Mouse (Mus musculus): Measurements from ENCODE around the gene Cacnb4. TPM values are rescaled to one million over a fixed set of nuclear protein-coding genes. Genes with fewer than 3 reads are reported as not detected.

Cacnb4 gene
- polyA plus RNA-seq, 1 experiment from 2014 or later: 3.5 TPM

DNA sequence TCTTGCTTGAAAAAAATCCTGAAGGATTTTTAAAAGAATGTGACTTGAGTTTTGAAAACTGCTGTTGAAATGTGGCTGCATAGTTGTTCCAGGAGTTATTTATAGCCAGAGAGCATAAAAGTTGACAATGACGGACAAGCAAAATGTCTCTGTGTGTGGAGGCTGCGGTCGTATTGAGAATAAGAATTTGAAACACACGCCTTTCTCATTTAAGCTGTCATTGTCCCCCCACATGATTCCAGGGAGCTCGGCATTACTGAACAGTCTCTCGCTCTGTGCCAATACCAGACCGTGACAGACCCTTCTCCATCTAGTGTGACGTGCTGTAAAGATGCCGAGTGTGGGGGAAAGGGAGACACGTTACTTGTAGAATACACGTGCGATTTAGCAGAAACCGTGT is 183.8 kb downstream of the Cacnb4 start:
- no peak overlapping the region for H3K4me3 ChIP-seq (ENCODE audit: low read depth, low read length)
- WGBS: 57% methylated on average over 13 of the region's 13 CpGs
- no peaks in the 10 kb centered on the region for H3K27me3 ChIP-seq (ENCODE audit: control insufficient read depth, insufficient read depth, low read length)
- no peak overlapping the region for H3K9ac ChIP-seq (replicated peaks; ENCODE audit: low read depth, low read length)
- no peak overlapping the region for H3K4me2 ChIP-seq (replicated peaks; ENCODE audit: low read depth, low read length)
- H3K36me3 ChIP-seq (ENCODE audit: control insufficient read depth, insufficient read depth, low read length): no peaks in the 10 kb centered on the region
- no peaks in the 10 kb centered on the region for H3K9me3 ChIP-seq (ENCODE audit: control insufficient read depth, low read depth, low read length)
- no peak for ATAC-seq (ENCODE audit: insufficient number of reproducible peaks, insufficient read depth, low FRiP score, low read depth)
- H3K4me1 ChIP-seq (ENCODE audit: control insufficient read depth, insufficient read depth, low read length): no peaks in the 10 kb centered on the region
- H3K27ac ChIP-seq (ENCODE audit: low read length): no peak overlapping the region

DNA sequence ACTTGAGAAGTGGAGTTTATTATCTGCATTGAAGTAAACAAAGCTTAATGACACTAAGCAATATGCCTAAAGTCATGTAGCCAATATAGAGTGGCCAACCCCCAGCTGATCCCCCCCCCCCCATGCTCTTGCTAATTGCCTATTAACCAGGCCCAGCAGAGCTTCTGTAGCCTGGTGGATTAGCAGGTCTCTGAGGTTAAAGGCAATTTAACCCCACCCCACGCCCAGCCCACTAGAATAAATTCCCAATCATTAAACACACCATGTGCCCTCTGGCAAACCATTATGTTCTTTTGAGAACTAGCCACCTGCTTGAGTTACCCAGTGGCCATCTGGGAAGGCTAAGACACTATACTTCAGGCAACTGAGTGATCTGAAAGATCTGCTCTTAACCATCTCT is 186.8 kb downstream of the Cacnb4 start:
- H3K4me2 ChIP-seq (replicated peaks; ENCODE audit: low read depth, low read length): no peak overlapping the region
- H3K9me3 ChIP-seq (ENCODE audit: control insufficient read depth, low read depth, low read length): no peaks in the 10 kb centered on the region
- H3K4me3 ChIP-seq (ENCODE audit: low read depth, low read length): no peak overlapping the region
- H3K27ac ChIP-seq (ENCODE audit: low read length): no peak overlapping the region
- no peaks in the 10 kb centered on the region for H3K27me3 ChIP-seq (ENCODE audit: control insufficient read depth, insufficient read depth, low read length)
- no peak for ATAC-seq (ENCODE audit: insufficient number of reproducible peaks, insufficient read depth, low FRiP score, low read depth)
- no peaks in the 10 kb centered on the region for H3K4me1 ChIP-seq (ENCODE audit: control insufficient read depth, insufficient read depth, low read length)
- 79% methylated on average over 1 of the region's 1 CpGs for WGBS
- H3K9ac ChIP-seq (replicated peaks; ENCODE audit: low read depth, low read length): no peak overlapping the region
- no peaks in the 10 kb centered on the region for H3K36me3 ChIP-seq (ENCODE audit: control insufficient read depth, insufficient read depth, low read length)

DNA sequence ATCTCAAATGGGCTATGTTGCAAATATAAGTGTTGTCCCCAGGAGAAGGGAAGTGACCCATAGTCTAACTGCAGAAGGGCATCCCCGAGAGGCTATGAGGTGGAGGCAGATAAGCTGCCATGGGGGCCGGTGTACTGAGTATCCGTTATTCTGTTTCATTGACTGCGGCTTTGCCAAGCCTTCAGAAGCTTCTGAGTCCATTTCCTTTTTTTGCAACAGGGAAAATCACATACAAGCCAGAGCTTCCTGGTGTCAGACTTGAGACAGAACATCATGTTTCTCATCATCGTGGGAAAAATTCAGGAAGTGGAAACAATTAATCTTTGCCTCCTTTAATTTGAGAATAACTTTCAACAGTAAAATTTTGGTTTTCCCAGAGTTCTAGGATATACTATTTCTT is 193.1 kb downstream of the Cacnb4 start:
- H3K36me3 ChIP-seq (ENCODE audit: control insufficient read depth, insufficient read depth, low read length): no peaks in the 10 kb centered on the region
- no peak overlapping the region for H3K9ac ChIP-seq (replicated peaks; ENCODE audit: low read depth, low read length)
- H3K9me3 ChIP-seq (ENCODE audit: control insufficient read depth, low read depth, low read length): no peaks in the 10 kb centered on the region
- no peaks in the 10 kb centered on the region for H3K4me1 ChIP-seq (ENCODE audit: control insufficient read depth, insufficient read depth, low read length)
- 68% methylated on average over 5 of the region's 5 CpGs for WGBS
- H3K4me2 ChIP-seq (replicated peaks; ENCODE audit: low read depth, low read length): no peak overlapping the region
- no peak overlapping the region for H3K27ac ChIP-seq (ENCODE audit: low read length)
- no peaks in the 10 kb centered on the region for H3K27me3 ChIP-seq (ENCODE audit: control insufficient read depth, insufficient read depth, low read length)
- H3K4me3 ChIP-seq (ENCODE audit: low read depth, low read length): no peak overlapping the region
- ATAC-seq (ENCODE audit: insufficient number of reproducible peaks, insufficient read depth, low FRiP score, low read depth): no peak

DNA sequence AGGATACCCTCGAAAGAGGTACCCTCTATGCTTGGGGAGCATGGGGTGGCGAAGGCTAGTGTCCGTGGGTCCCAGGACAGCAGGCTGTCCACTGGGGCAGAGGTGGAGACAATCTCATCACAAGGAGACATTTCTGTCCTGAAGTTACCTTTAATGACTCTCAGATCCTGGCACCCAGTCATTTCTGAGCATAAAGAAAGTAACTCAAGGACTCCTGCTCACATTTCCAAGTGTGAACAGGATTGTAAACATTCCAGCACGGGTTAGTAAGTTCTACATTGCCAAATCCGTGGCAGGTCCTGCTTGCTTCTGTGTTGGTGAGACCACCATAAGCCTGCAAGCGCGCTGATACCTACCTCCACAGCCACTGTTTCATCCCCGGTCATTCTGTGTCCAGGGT is 196.2 kb downstream of the Cacnb4 start:
- Histone ChIP-seq H3K9me3 (ENCODE audit: control insufficient read depth, low read depth, low read length) (no peaks in the 10 kb centered on the region), H3K9ac (replicated peaks; ENCODE audit: low read depth, low read length) (no peak overlapping the region), H3K4me1 (ENCODE audit: control insufficient read depth, insufficient read depth, low read length) (0 out of 2 replicates have a peak, but pooled peaks cover 3% of the 10 kb centered on the region), H3K4me2 (replicated peaks; ENCODE audit: low read depth, low read length) (no peak overlapping the region), H3K36me3 (ENCODE audit: control insufficient read depth, insufficient read depth, low read length) (no peaks in the 10 kb centered on the region), H3K27me3 (ENCODE audit: control insufficient read depth, insufficient read depth, low read length) (no peaks in the 10 kb centered on the region), H3K27ac (ENCODE audit: low read length) (no peak overlapping the region), H3K4me3 (ENCODE audit: low read depth, low read length) (no peak overlapping the region)
- 84% methylated on average over 8 of the region's 8 CpGs for WGBS
- no peak for ATAC-seq (ENCODE audit: insufficient number of reproducible peaks, insufficient read depth, low FRiP score, low read depth)

DNA sequence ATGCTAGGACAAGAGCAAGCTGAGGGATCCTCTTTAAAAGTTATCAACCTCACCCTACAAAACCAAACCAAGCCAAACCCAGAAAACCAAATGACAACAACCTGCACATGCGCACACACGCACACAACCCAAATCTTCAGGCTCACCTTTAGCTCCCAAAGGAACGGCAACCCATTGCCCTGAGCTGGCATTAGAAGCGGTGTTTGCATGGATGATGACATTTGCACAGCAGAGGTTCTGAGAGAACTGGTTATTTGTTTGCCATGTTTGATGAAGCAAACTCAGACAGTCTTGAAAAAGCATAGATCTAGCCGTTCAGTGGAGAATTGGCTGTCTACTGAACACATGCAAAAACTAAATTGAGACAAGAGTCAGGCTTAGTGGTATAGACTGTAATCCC is 198.1 kb downstream of the Cacnb4 start:
- no peaks in the 10 kb centered on the region for H3K36me3 ChIP-seq (ENCODE audit: control insufficient read depth, insufficient read depth, low read length)
- no peak overlapping the region for H3K27ac ChIP-seq (ENCODE audit: low read length)
- no peak overlapping the region for H3K9ac ChIP-seq (replicated peaks; ENCODE audit: low read depth, low read length)
- ATAC-seq (ENCODE audit: insufficient number of reproducible peaks, insufficient read depth, low FRiP score, low read depth): no peak
- WGBS: 91% methylated on average over 5 of the region's 5 CpGs
- H3K27me3 ChIP-seq (ENCODE audit: control insufficient read depth, insufficient read depth, low read length): no peaks in the 10 kb centered on the region
- H3K4me2 ChIP-seq (replicated peaks; ENCODE audit: low read depth, low read length): no peak overlapping the region
- H3K4me3 ChIP-seq (ENCODE audit: low read depth, low read length): no peak overlapping the region
- 0 out of 2 replicates have a peak, but pooled peaks cover 3% of the 10 kb centered on the region for H3K4me1 ChIP-seq (ENCODE audit: control insufficient read depth, insufficient read depth, low read length)
- H3K9me3 ChIP-seq (ENCODE audit: control insufficient read depth, low read depth, low read length): no peaks in the 10 kb centered on the region

DNA sequence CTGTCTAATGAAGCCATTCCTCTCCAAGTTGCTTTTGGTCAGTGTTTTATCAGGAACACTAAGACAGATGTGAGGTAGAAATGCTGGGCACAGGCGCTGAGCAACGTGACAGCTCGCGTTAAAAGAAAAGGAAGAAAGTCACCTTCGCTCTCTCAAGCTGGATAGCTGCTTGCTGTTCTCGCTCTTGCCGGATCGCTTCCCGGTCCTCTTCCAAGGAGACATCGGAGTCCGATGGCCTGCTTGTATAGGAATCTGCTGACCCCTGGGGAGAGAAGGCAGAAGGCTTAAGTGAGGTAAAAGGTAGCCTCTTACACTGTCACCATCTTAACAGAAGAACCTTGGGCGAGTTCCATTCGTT is 199.1 kb downstream of the Cacnb4 start:
- Histone ChIP-seq H3K9me3 (ENCODE audit: control insufficient read depth, low read depth, low read length) (no peaks in the 10 kb centered on the region), H3K4me3 (ENCODE audit: low read depth, low read length) (no peak overlapping the region), H3K4me1 (ENCODE audit: control insufficient read depth, insufficient read depth, low read length) (0 out of 2 replicates have a peak, but pooled peaks cover 3% of the 10 kb centered on the region), H3K36me3 (ENCODE audit: control insufficient read depth, insufficient read depth, low read length) (no peaks in the 10 kb centered on the region), H3K27ac (ENCODE audit: low read length) (no peak overlapping the region), H3K4me2 (replicated peaks; ENCODE audit: low read depth, low read length) (no peak overlapping the region), H3K9ac (replicated peaks; ENCODE audit: low read depth, low read length) (no peak overlapping the region), H3K27me3 (ENCODE audit: control insufficient read depth, insufficient read depth, low read length) (no peaks in the 10 kb centered on the region)
- WGBS: 86% methylated on average over 13 of the region's 13 CpGs
- ATAC-seq (ENCODE audit: insufficient number of reproducible peaks, insufficient read depth, low FRiP score, low read depth): no peak

DNA sequence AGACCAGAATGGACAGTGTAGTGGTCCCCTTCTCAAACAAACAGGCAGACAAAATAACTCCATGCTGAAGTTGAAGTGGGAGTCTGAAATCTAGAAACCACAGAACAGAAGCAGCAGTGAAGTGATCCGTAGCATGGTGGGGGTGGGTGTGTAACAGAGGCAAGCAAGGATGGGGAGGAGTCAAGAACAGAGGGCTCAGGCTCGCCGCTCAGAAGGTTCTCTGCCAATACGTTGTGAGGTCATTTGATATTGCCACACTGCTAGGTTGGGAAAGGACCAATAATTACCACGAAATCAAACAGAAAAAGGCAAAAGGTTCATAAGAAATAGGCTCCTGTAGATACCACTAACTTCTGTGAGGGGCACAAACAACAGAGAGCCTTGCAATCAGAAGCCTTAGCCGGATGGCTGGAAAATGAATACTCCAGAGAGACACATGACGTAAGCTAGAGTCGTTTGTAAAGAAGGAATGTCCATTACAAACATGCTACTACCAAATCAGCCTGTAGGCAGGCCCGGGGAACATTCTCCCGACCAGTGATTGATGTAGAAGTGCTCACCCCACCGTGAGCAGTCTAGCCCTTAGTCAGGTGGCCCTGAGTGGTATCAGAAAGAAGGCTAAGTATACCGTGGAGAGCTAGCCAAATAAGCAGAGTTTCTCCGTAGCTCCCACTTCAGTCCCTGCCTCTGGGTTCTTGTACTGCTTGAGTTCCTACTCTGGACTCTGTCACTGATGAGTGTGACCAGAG is 199.7 kb downstream of the Cacnb4 start:
- Histone ChIP-seq H3K4me1 (ENCODE audit: control insufficient read depth, insufficient read depth, low read length) (0 out of 2 replicates have a peak, but pooled peaks cover 3% of the 10 kb centered on the region), H3K9me3 (ENCODE audit: control insufficient read depth, low read depth, low read length) (no peaks in the 10 kb centered on the region), H3K4me2 (replicated peaks; ENCODE audit: low read depth, low read length) (no peak overlapping the region), H3K27ac (ENCODE audit: low read length) (no peak overlapping the region), H3K9ac (replicated peaks; ENCODE audit: low read depth, low read length) (no peak overlapping the region), H3K27me3 (ENCODE audit: control insufficient read depth, insufficient read depth, low read length) (no peaks in the 10 kb centered on the region), H3K4me3 (ENCODE audit: low read depth, low read length) (no peak overlapping the region), H3K36me3 (ENCODE audit: control insufficient read depth, insufficient read depth, low read length) (no peaks in the 10 kb centered on the region)
- WGBS: 53% methylated on average over 13 of the region's 13 CpGs
- ATAC-seq (ENCODE audit: insufficient number of reproducible peaks, insufficient read depth, low FRiP score, low read depth): no peak

DNA sequence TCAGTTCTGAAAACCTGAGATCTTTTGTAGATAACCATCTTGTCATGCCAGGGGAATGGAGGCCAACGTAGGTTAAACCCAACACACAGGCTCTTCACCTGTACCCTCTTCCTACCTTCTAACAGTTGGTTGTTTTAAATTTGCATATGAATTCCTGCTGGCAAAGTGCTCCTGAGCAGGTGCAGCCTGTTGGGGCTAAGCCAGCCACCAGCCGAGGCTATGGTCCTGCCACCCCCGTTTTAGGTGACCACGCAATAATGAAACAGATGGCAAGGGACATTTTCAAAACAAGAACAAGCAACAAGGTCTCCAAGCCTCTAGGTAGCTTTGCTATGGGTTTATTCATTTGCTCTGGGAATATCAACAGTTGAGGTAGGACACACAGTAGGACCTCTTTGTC is 200.8 kb downstream of the Cacnb4 start:
- 0 out of 2 replicates have a peak, but pooled peaks cover 3% of the 10 kb centered on the region for H3K4me1 ChIP-seq (ENCODE audit: control insufficient read depth, insufficient read depth, low read length)
- H3K4me3 ChIP-seq (ENCODE audit: low read depth, low read length): no peak overlapping the region
- no peak overlapping the region for H3K4me2 ChIP-seq (replicated peaks; ENCODE audit: low read depth, low read length)
- no peak overlapping the region for H3K9ac ChIP-seq (replicated peaks; ENCODE audit: low read depth, low read length)
- H3K9me3 ChIP-seq (ENCODE audit: control insufficient read depth, low read depth, low read length): no peaks in the 10 kb centered on the region
- H3K27me3 ChIP-seq (ENCODE audit: control insufficient read depth, insufficient read depth, low read length): no peaks in the 10 kb centered on the region
- H3K27ac ChIP-seq (ENCODE audit: low read length): no peak overlapping the region
- WGBS: 91% methylated on average over 4 of the region's 4 CpGs
- no peak for ATAC-seq (ENCODE audit: insufficient number of reproducible peaks, insufficient read depth, low FRiP score, low read depth)
- H3K36me3 ChIP-seq (ENCODE audit: control insufficient read depth, insufficient read depth, low read length): no peaks in the 10 kb centered on the region

DNA sequence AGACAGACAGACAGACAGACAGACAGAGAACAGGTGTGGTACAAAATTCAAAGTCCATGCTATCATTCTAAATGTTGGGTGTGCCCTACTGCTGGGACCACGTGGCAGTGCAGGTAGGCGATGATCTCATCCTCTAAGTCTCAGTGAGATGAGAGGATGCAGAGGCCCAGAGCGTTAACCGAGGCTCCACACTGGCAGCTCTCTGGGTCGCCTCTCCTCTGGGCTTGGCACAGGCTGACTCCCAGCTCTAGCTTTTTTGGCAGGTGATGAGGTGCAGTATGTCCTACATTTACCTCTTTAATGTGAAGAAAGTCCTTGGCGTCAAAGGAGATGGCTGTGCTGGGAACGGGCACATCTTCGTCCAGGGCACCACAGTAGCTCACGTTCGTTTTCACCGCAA is 202.1 kb downstream of the Cacnb4 start:
- Histone ChIP-seq H3K4me1 (ENCODE audit: control insufficient read depth, insufficient read depth, low read length) (0 out of 2 replicates have a peak, but pooled peaks cover 3% of the 10 kb centered on the region), H3K4me2 (replicated peaks; ENCODE audit: low read depth, low read length) (no peak overlapping the region), H3K9ac (replicated peaks; ENCODE audit: low read depth, low read length) (no peak overlapping the region), H3K27ac (ENCODE audit: low read length) (no peak overlapping the region), H3K9me3 (ENCODE audit: control insufficient read depth, low read depth, low read length) (no peaks in the 10 kb centered on the region), H3K4me3 (ENCODE audit: low read depth, low read length) (no peak overlapping the region), H3K36me3 (ENCODE audit: control insufficient read depth, insufficient read depth, low read length) (no peaks in the 10 kb centered on the region), H3K27me3 (ENCODE audit: control insufficient read depth, insufficient read depth, low read length) (no peaks in the 10 kb centered on the region)
- 85% methylated on average over 11 of the region's 11 CpGs for WGBS
- ATAC-seq (ENCODE audit: insufficient number of reproducible peaks, insufficient read depth, low FRiP score, low read depth): no peak
